Mouse (Mus musculus): ENCODE measurements around the gene Necap2.

The Necap2 gene

DNA sequence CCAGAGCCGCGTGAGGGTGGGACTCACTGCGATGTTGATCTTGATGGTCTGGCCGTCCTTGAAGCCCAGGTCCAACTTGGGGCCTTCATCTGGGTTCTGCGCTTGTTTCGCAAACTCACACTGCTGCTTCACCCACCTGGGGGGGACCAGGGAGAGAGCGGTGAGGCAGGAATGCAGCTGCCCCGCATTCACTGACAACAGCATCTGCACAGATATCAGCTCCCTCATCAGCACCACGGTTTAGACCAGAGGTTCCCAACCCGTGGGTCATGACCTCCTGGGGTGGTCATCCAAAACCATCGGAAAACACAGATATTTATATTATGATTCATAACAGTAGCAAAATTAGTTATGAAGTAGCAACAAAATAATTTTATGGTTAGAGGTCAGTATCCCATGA lies 5.7 kb downstream of the Necap2 start:
- DNase-seq: no peak

DNA sequence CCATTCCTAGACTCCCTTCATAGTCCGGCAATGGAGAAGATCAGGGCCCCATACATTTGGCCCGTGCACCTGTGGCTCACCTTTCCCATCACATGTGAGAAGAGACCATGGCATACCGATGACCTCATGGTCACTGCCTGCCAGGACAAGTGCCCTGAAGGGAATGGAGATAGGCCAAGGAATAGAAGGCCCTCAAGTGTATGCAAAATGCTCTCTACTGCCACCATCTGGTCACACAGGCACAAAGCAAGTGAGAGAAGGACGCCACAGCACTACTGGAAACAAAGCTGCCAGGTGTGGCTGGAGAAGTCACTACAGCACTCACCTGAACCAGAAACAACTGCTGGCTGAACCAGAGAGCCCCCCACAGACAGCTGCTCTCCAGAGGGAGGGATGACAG lies 8.4 kb downstream of the Necap2 start:
- no peak for DNase-seq

- no peak for DNase-seq
These were observed 9.5 kb downstream of the Necap2 start for GRCm38 (mm10) chr4:141068655-141069054.

GRCm38 (mm10) chr4:141067516-141068046 lies 10.6 kb downstream of the Necap2 start:
- no peak for DNase-seq

- no peak for DNase-seq
These were observed 11.2 kb downstream of the Necap2 start for GRCm38 (mm10) chr4:141066709-141067515.

- DNase-seq: peak; percentile 63 to 69
These were observed 13.0 kb downstream of the Necap2 start for GRCm38 (mm10) chr4:141065123-141065522.

- DNase-seq: no peak
These were observed 14.0 kb downstream of the Necap2 start for GRCm38 (mm10) chr4:141064104-141064659.

- DNase-seq: peak; percentile 98
These were observed 17.5 kb downstream of the Necap2 start, which contains the start of gene Crocc for GRCm38 (mm10) chr4:141060426-141061301. Crocc (minus strand) TSS chr4:141060550.

- no peak for DNase-seq
These were observed 18.3 kb downstream of the Necap2 start for GRCm38 (mm10) chr4:141059616-141060425.

DNA sequence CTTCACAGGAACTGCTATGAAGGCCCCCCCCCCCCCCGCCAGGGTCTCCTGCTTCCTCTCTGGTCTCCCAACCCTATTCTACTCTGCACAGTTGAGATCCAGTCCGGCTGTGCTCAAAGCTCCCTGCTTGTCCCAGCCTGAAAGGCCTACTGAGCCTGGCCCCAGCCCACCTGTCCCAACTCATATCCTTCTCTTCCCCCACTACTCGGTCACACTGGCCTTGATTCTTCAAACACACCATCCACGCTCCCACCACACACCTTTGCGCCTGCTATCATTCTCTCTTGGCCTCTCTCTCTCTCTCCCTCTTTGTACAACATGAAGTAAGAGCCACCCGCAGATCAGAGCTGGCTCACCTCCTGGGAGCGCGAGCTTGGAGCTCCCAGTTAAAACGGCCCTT lies 19.3 kb downstream of the Necap2 start:
- DNase-seq: no peak

GRCm38 (mm10) chr4:141056970-141057369 lies 21.2 kb downstream of the Necap2 start:
- no peak for DNase-seq

DNA sequence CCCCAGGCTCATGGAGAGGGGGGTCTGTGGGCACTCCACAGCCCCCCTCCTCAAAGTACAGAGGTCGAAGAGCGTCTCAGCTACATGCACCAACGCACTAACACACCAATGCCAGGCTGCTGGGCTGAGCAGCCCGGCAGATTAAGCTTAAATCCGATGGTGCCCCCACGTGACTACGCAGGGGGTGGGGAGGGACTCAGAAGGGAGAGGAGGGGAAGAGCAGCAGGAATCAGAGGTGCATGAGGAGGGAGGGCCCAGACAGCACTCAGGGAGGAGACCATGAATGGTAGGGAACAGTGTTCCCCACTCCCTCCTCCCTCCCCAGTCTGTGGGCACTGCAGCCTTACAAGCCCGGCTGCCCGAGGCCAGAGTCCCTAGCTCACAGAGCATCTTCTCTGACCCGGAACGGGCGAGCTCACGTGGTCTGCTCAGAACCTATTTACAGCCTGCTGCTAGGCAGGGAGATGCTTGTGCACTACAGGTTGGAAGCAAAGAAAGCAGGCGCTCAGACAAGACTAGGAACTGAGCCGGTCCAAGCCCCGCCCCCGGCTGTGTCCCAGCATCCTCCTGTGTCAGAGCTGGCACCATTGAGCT lies 24.5 kb downstream of the Necap2 start:
- DNase-seq: no peak

DNA sequence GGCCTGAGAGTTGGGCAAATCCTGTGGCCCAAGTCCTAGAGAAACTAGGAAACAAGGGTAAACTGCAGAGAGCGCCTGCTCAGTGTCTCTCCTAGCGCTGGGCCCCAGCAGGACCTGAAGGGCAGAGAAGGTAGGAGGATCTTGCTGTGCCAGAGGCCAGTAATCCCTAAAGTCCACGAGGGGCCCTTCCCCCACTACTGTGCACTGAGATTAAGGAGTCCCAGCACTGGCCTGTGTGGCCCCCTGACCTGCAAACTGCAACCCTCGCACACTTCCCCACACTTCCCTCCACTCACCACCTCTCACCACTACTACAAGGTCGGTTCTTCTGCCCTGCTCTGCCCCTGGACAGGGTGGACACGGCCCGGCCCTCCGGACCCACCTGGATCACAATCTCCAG lies 25.0 kb downstream of the Necap2 start:
- no peak for DNase-seq

- DNase-seq: no peak
These were observed 25.7 kb downstream of the Necap2 start for GRCm38 (mm10) chr4:141052442-141052841.

- DNase-seq: no peak
These were observed 28.7 kb downstream of the Necap2 start for GRCm38 (mm10) chr4:141049476-141049835.

DNA sequence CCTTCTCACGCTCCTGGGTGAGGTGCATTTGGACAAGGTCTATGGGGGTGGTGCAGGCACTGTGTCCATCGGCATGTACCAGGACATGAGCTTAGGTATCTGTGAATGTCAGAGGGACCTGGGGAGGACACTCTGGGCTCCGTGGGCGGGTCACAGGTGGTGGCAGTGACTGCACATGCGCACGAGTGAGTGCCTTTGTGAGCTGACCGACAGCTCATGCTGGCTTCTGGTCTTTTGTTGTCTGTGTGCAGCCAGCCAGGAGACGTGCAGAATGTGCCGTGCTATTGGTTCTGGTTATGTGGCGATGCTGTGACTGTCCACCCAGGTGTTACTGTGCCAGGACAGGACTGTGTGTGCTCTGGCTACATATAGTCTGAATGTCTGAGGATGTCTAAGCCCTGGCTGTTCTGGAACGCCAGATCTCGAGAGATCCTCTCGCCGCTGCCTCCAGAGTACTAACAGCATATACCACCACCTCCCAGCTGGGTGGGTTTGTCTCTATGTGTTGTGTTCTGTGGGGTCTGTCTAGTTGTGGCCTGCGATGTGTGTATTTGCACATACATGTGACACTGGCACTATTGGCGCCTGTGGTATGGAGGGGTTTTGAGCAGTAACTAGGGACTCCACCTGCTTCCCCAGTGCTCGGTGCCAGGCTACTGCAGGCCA lies 29.2 kb downstream of the Necap2 start:
- no peak for DNase-seq

- peak in 1 of 2 experiments; percentile 41 for DNase-seq
These were observed 33.3 kb downstream of the Necap2 start for GRCm38 (mm10) chr4:141044816-141045215.

GRCm38 (mm10) chr4:141041117-141041516 lies 37.0 kb downstream of the Necap2 start:
- no peak for DNase-seq

GRCm38 (mm10) chr4:141033606-141034549 lies 44.3 kb downstream of the Necap2 start:
- DNase-seq: no peak

DNA sequence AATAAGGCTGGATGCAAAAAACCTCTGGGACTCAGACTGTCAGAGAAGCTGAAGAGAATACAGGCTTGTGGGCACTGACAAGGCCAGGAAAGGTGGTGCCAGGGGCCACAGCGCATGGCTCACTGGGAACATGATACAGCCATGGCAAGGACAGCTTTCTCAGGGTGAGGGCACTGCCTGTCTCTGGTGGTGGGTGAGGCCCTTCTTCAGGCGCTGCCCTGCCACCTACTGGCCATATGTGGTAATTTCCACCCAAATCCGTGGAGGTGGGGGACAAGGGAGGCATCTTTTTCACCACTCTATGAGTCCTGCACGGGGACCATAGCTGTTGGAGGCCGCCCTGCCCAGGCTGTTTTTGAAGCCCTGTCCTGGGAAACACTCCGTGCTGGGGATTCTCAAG lies 46.4 kb downstream of the Necap2 start:
- peak; percentile 42 to 57 for DNase-seq
